26 mouse cellular contexts compared by ENCODE assay signal in the genomic region with DNA sequence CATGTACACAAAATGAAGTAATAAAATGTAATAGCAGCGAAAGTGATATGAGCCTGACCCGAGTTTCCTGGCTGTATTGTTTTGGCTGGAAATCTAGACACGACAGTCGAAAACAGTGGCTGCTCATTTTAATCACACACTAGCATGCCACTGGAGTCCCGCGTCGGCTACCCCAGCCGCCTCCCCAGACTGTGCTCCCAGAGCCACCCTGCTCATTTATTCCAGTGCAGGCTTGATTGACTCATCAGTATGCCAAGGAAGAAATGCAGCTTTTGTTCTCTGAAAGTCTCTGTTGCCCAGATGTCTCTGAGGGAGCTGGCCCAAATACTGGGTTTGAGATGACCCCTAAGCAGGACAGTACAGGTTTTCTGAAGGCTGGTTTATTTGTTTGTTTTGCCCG.
DNase-seq lines count a peak whose midpoint lies in the region; ATAC-seq and TF ChIP-seq lines count a peak whose summit lies in the region.
"Had no signal": no experiment of that assay in that cellular context is flagged by ENCODE, and none has a peak within 500 bp of the region (broad histone marks: within the 10 kb centered on the region; RNA-seq: fewer than 3 reads in every experiment).

No protein-coding gene starts in this region.

- no peaks in the 10 kb centered on the region for H3K27me3 ChIP-seq in forebrain, embryonic 16.5 days (replicated peaks; ENCODE audit: control insufficient read depth, insufficient read depth, low read length)
- H3K27me3 ChIP-seq in forebrain, embryonic 13.5 days = no peaks in the 10 kb centered on the region
- no peaks in the 10 kb centered on the region for H3K27me3 ChIP-seq in hindbrain, embryonic 16.5 days (replicated peaks; ENCODE audit: control insufficient read depth, insufficient read depth, low read length)
- no peaks in the 10 kb centered on the region for H3K27me3 ChIP-seq in hindbrain, postnatal 0 days (ENCODE audit: insufficient read depth, low read length)
- no peaks in the 10 kb centered on the region for H3K27me3 ChIP-seq in midbrain, embryonic 16.5 days (ENCODE audit: control insufficient read depth, insufficient read depth, low read depth, low read length)
- H3K27me3 ChIP-seq in midbrain, embryonic 10.5 days (ENCODE audit: low read depth, poor library complexity, severe bottlenecking) = no peaks in the 10 kb centered on the region
- H3K27me3 ChIP-seq: kidney, embryonic 15.5 days; liver, embryonic 12.5 days; stomach, embryonic 15.5 days had no signal

- peak; percentile 47; the same call in 1 of the 2 replicates for ATAC-seq in forebrain, embryonic 16.5 days
- ATAC-seq in forebrain, embryonic 13.5 days = no peak
- 0 out of 2 replicates have a peak, but pooled peaks have one; percentile 48 for ATAC-seq in hindbrain, embryonic 16.5 days
- no peak for ATAC-seq in hindbrain, postnatal 0 days
- 0 out of 2 replicates have a peak, but pooled peaks have one; percentile 42 for ATAC-seq in midbrain, embryonic 16.5 days
- ATAC-seq: CD4-positive, CD25-positive, alpha-beta regulatory T cell, adult 4 months; inflammation-experienced regulatory T-cells, adult 6 months; liver, embryonic 12.5 days; liver, postnatal 0 days had no signal

- H3K36me3 ChIP-seq in forebrain, embryonic 16.5 days (ENCODE audit: control insufficient read depth, insufficient read depth) = no peaks in the 10 kb centered on the region
- H3K36me3 ChIP-seq in forebrain, embryonic 13.5 days (ENCODE audit: poor library complexity, severe bottlenecking) = no peaks in the 10 kb centered on the region
- no peaks in the 10 kb centered on the region for H3K36me3 ChIP-seq in hindbrain, embryonic 16.5 days (ENCODE audit: control insufficient read depth, insufficient read depth, low read length)
- no peaks in the 10 kb centered on the region for H3K36me3 ChIP-seq in hindbrain, postnatal 0 days (ENCODE audit: insufficient read depth, low read length)
- H3K36me3 ChIP-seq in midbrain, embryonic 16.5 days (ENCODE audit: control insufficient read depth, insufficient read depth, low read length) = no peaks in the 10 kb centered on the region
- H3K36me3 ChIP-seq in midbrain, embryonic 10.5 days = no peaks in the 10 kb centered on the region
- H3K36me3 ChIP-seq: kidney, embryonic 15.5 days; liver, embryonic 12.5 days; stomach, embryonic 15.5 days had no signal

- H3K4me3 ChIP-seq in forebrain, embryonic 16.5 days (replicated peaks; ENCODE audit: low read length) = no peak overlapping the region
- no peak overlapping the region for H3K4me3 ChIP-seq in forebrain, embryonic 13.5 days
- H3K4me3 ChIP-seq in hindbrain, embryonic 16.5 days (ENCODE audit: low read length) = no peak overlapping the region
- no peak overlapping the region for H3K4me3 ChIP-seq in hindbrain, postnatal 0 days (ENCODE audit: low read length)
- no peak overlapping the region for H3K4me3 ChIP-seq in midbrain, embryonic 16.5 days (ENCODE audit: low read depth, low read length)
- H3K4me3 ChIP-seq in midbrain, embryonic 10.5 days = no peak overlapping the region
- H3K4me3 ChIP-seq: erythroblast, embryonic 14.5 days; gastrocnemius, adult 2 months; kidney, embryonic 15.5 days; liver, embryonic 12.5 days; stomach, embryonic 15.5 days had no signal

- TF ChIP-seq CTCF in hindbrain, postnatal 0 days (IDR thresholded peaks at IDR 0.05; ENCODE audit: low read depth) = no peak

- H3K27ac ChIP-seq in forebrain, embryonic 16.5 days (ENCODE audit: low read length) = no peak overlapping the region
- no peak overlapping the region for H3K27ac ChIP-seq in forebrain, embryonic 13.5 days
- no peak overlapping the region for H3K27ac ChIP-seq in hindbrain, embryonic 16.5 days (ENCODE audit: low read depth, low read length)
- H3K27ac ChIP-seq in hindbrain, postnatal 0 days = no peak overlapping the region
- no peak overlapping the region for H3K27ac ChIP-seq in midbrain, embryonic 16.5 days (ENCODE audit: low read length)
- H3K27ac ChIP-seq in midbrain, embryonic 10.5 days (replicated peaks) = no peak overlapping the region
- H3K27ac ChIP-seq: gastrocnemius, adult 2 months; kidney, embryonic 15.5 days; liver, embryonic 12.5 days; stomach, embryonic 15.5 days had no signal

- WGBS in forebrain, embryonic 16.5 days = 71% methylated on average over 9 of the region's 9 CpGs
- 77% methylated on average over 9 of the region's 9 CpGs for WGBS in forebrain, embryonic 13.5 days
- 41% methylated on average over 9 of the region's 9 CpGs for WGBS in hindbrain, embryonic 16.5 days
- 54% methylated on average over 9 of the region's 9 CpGs for WGBS in hindbrain, postnatal 0 days
- 61% methylated on average over 9 of the region's 9 CpGs for WGBS in midbrain, embryonic 16.5 days
- WGBS in midbrain, embryonic 10.5 days = 86% methylated on average over 9 of the region's 9 CpGs

- no peak for DNase-seq in hindbrain, postnatal 0 days (ENCODE audit: low spot score)
- no peak for DNase-seq in midbrain, embryonic 10.5 days (ENCODE audit: low spot score)
- no peak for DNase-seq in urinary bladder, adult 18-20 months (ENCODE audit: low spot score in 2 of 2)
- DNase-seq: adrenal gland, postnatal 25 days; cerebellum, postnatal 14 days; gastrocnemius, adult 2 months; gastrocnemius, postnatal 36 days; heart, adult 18-20 months; heart, postnatal 36 days; kidney, adult 11 months; kidney, postnatal 25 days; left cerebral cortex, postnatal 4 days; liver, postnatal 0 days; lung, postnatal 36 days; right cerebral cortex, postnatal 25 days had no signal

- H3K9me3 ChIP-seq in forebrain, embryonic 16.5 days (ENCODE audit: control insufficient read depth, low read length) = no peaks in the 10 kb centered on the region
- H3K9me3 ChIP-seq in forebrain, embryonic 13.5 days (replicated peaks) = peaks cover 3% of the 10 kb centered on the region
- no peaks in the 10 kb centered on the region for H3K9me3 ChIP-seq in hindbrain, embryonic 16.5 days (ENCODE audit: control insufficient read depth, low read length)
- H3K9me3 ChIP-seq in hindbrain, postnatal 0 days (ENCODE audit: low read length) = no peaks in the 10 kb centered on the region
- H3K9me3 ChIP-seq in midbrain, embryonic 16.5 days (replicated peaks; ENCODE audit: control insufficient read depth, low read length, poor library complexity, severe bottlenecking) = no peaks in the 10 kb centered on the region
- no peaks in the 10 kb centered on the region for H3K9me3 ChIP-seq in midbrain, embryonic 10.5 days (replicated peaks)
- H3K9me3 ChIP-seq: kidney, embryonic 15.5 days; stomach, embryonic 15.5 days had no signal

- no peaks in the 10 kb centered on the region for H3K4me1 ChIP-seq in forebrain, embryonic 16.5 days (replicated peaks; ENCODE audit: control insufficient read depth, insufficient read depth, low read length)
- no peaks in the 10 kb centered on the region for H3K4me1 ChIP-seq in forebrain, embryonic 13.5 days
- no peaks in the 10 kb centered on the region for H3K4me1 ChIP-seq in hindbrain, embryonic 16.5 days (ENCODE audit: control insufficient read depth, insufficient read depth, low read depth, low read length)
- no peaks in the 10 kb centered on the region for H3K4me1 ChIP-seq in hindbrain, postnatal 0 days (ENCODE audit: insufficient read depth, low read length)
- no peaks in the 10 kb centered on the region for H3K4me1 ChIP-seq in midbrain, embryonic 16.5 days (ENCODE audit: control insufficient read depth, insufficient read depth, low read length)
- no peaks in the 10 kb centered on the region for H3K4me1 ChIP-seq in midbrain, embryonic 10.5 days
- H3K4me1 ChIP-seq: kidney, embryonic 15.5 days; liver, embryonic 12.5 days; stomach, embryonic 15.5 days had no signal

- H3K4me2 ChIP-seq in forebrain, embryonic 16.5 days (ENCODE audit: low read length) = no peak overlapping the region
- H3K4me2 ChIP-seq in forebrain, embryonic 13.5 days = no peak overlapping the region
- no peak overlapping the region for H3K4me2 ChIP-seq in hindbrain, embryonic 16.5 days (ENCODE audit: low read length)
- H3K4me2 ChIP-seq in hindbrain, postnatal 0 days (ENCODE audit: low read depth, low read length) = no peak overlapping the region
- H3K4me2 ChIP-seq in midbrain, embryonic 16.5 days (ENCODE audit: low read length) = no peak overlapping the region
- H3K4me2 ChIP-seq: heart, embryonic 11.5 days; kidney, embryonic 15.5 days; liver, embryonic 12.5 days; stomach, embryonic 15.5 days had no signal

- no peak overlapping the region for H3K9ac ChIP-seq in forebrain, embryonic 16.5 days (replicated peaks; ENCODE audit: low read depth, low read length)
- no peak overlapping the region for H3K9ac ChIP-seq in forebrain, embryonic 13.5 days
- no peak overlapping the region for H3K9ac ChIP-seq in hindbrain, embryonic 16.5 days (ENCODE audit: low read depth, low read length)
- no peak overlapping the region for H3K9ac ChIP-seq in hindbrain, postnatal 0 days (replicated peaks; ENCODE audit: low read length)
- H3K9ac ChIP-seq in midbrain, embryonic 16.5 days (ENCODE audit: low read depth, low read length) = no peak overlapping the region
- H3K9ac ChIP-seq: kidney, embryonic 15.5 days; liver, embryonic 12.5 days; liver, postnatal 0 days; stomach, embryonic 15.5 days had no signal

Comparison
In these comparisons a context has a peak if more than half of its experiments do, and no peak if none do; other contexts are left out.
1. ATAC-seq: peak in forebrain, embryonic 16.5 days (single experiment), hindbrain, embryonic 16.5 days (single experiment) and midbrain, embryonic 16.5 days (single experiment); none in forebrain, embryonic 13.5 days (single experiment) and hindbrain, postnatal 0 days (single experiment).